Mouse (Mus musculus) testis, adult 2 months (tissue): ENCODE measurements at regions not wholly inside any gene's neighbourhood (a gene's known extent, or its start where the extent isn't known, plus 50 kb on each side); places are given as distances from the start of the nearest gene placed in this dataset.

ENCODE experiments used
- CTCF ChIP-seq: fragments of 200-500 bp; IDR thresholded peaks from 2 replicates; pipeline ENCODE4 v1.5.1; 2012; ENCODE audit warnings: low read depth, mild to moderate bottlenecking, inconsistent platforms, low read length, moderate library complexity; ENCODE audit not compliant: control insufficient read depth, insufficient read depth, insufficient replicate concordance
- POLR2A ChIP-seq: fragments of 200-500 bp; IDR thresholded peaks from 2 replicates; pipeline ENCODE4 v1.6.1; 2012; ENCODE audit warnings: low read depth, mild to moderate bottlenecking, inconsistent platforms, low read length, moderate library complexity; ENCODE audit not compliant: control insufficient read depth

GRCm38 (mm10) chr4:55815832-55816231 lies 283.6 kb upstream of the Klf4 start:
- TF ChIP-seq CTCF (no peak), POLR2A (no peak)
